Mouse (Mus musculus): Measurements from ENCODE around the gene Il27ra.

Gene Il27ra

GRCm38 (mm10) chr8:84066291-84066930, 24.0 kb upstream of the Il27ra start, which contains the start of gene Rfx1:
Gene Rfx1 (plus strand): TSS chr8:84066834.
- peak; percentile 100 for DNase-seq (ENCODE audit: low read depth, low spot score)

DNA sequence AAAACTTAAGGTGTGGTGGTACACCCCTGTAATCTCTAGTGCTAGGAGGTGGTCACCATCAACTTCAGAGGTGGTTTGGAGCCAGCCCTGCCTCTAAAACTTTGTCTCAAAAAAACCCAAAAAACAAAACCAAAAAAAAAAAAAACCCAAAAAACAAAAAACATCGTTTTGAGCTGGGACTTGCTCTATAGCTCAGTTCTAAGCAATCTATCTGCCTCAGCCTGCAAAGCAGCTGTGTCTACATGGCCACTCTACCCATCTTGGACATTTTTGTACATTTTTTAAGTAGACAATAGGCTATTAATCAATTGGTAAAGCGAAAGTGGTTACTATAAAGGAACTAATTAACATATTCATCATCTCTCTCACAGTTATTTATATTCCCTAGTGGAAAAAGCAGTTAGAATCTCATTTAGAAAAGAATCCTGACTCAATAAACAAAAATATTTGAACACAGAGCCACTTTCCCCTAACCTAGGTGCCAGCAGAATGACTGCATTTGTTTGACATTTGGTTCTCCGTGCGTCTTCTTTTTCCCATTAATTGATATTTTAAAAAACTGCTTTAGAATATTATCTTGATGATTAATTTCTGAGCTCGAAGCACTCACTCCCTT, 23.2 kb upstream of the Il27ra start:
- no peak for DNase-seq (ENCODE audit: low read depth, low spot score)

DNA sequence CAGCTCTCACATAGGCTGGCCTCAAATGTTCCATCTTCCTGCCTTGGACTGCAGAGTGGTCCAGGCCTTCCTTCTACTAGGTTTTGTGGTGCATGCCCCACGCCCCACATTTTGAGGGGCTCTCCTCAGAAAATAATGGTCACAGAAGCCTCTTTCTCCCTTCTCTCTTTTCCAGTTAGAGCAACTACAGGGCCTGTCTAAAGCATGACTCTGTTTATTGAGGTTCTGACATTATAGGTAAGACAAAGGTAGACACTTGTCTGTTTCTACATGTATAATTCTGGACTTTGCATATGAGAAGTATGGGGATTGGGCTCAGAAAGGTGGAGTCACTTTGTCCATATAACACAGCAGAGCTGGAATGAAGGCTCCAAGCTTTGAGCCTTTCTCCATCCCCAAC, 22.6 kb upstream of the Il27ra start, which contains the start of gene Gm10643:
Gm10643 (minus strand) TSS at position 101 of the 400 bp plus-strand sequence.
- DNase-seq (ENCODE audit: low read depth, low spot score) = no peak

- DNase-seq (ENCODE audit: low read depth, low spot score) = no peak
These were observed 21.6 kb upstream of the Il27ra start for GRCm38 (mm10) chr8:84063861-84064610.

DNA sequence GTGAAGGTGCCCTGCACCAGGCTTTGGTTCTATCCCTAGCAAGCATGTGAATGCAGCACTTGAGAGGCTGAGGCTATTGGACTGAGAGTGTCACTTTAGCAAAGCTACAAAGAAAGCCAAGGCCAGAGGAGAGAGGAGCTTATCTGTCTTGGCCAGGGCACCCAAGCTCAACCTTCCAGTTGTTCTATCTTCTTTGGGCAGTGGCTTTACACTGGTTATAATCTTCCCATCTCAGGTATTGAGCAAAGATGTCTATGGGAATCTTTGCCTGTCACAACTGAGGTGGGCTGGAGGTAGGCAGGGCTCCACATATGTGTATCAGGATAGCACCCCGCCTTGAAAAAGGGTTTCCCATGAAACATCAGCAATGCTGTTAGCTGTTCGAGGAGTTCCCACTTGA, 17.9 kb upstream of the Il27ra start:
- no peak for DNase-seq (ENCODE audit: low read depth, low spot score)

DNA sequence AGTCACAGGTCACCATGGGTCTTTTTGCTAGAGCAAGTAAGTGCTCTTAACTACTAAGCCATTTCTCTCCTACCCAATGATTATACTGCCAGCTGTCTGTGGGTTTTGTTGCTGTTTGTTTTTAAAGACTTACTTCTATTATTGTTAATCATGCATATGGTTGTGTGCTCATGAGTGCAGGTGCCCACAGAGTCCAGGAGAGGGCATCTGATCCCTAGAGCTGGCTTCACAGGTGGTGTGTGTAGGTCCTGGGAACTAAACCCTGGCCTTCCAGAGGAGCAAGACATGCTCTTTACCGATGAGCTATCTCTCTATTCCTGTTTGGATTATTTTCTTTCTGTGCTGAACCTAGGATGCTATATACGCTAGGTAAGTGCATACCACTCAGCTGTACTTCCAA, 16.8 kb upstream of the Il27ra start:
- DNase-seq (ENCODE audit: low read depth, low spot score) = no peak

DNA sequence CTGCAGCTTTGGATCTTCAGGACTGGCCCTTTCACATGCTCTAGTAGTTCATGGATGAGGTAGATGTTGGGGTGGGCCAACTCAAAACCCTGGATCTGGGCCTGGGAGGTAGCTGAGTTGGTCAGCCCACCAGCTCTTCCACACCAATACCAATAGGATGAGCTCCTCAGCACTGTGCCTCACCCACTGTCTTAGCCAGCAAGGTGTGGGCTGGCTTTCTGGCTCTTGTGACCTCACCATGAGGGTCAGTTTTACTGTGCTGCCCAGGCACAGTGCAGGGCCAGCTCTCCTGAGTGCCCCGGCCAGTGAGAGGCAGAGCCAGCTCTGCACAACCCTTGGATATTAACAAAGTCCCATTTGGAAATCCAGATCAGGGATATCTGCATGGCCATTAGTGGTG, 15.4 kb upstream of the Il27ra start:
- DNase-seq (ENCODE audit: low read depth, low spot score) = no peak

- no peak for DNase-seq (ENCODE audit: low read depth, low spot score)
These were observed 10.8 kb upstream of the Il27ra start for GRCm38 (mm10) chr8:84053229-84053628.

DNA sequence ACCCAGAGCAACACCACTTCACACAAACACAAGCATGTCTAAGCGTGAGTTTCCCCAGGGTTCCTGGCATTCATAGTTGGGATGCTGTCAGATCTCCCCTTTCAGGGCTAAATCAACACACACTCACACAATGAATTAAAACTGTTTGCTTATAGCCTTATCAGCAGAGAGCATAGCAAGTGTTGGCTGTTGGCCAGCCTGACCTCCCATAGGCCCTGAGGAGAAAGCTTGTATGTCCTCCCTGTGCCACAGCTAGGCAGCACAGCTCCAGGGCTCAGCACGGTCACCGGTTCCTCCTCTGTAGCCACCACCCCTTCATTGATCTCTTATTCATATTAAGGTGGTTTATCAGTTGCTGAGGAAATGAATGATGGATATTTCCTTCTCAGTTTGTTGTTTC, 10.4 kb upstream of the Il27ra start:
- no peak for DNase-seq (ENCODE audit: low read depth, low spot score)

DNA sequence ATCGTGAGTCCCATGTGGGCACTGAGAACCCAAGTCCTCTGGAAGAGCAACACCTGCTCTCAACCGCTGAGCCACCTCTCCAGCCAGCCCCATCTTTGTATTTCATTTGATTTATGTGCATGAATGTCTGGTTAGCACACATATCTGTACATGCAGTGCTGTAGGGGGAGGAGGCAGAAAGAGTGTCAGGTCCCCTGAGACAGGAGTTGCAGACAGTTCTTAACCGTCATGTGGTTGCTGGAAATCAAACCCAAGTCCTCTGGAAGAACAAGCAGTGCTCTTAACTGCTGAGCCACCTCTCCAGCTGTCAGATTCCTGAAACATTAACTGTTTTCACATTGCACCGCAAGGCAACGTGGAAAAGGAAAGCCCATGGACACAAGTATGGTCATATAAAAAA, 5.8 kb upstream of the Il27ra start:
- no peak for DNase-seq (ENCODE audit: low read depth, low spot score)

DNA sequence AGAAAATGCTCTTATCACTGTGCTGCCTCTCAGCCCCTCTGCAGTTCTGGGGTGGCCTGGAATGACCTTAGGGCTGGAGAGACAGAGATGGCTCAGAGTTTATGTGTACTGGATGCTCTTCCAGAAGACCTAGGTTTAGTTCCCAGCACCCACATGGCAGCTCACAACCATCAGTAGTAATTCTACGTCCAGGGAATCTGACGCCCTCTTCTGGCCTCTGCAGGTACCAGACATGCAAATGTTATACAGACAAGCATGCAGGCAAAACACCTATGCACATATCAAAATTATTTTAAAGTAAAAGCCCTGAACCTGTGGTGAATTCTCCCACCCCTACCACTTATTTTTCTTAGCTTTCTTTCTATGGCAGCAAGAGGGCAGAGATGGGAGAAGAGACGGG, 4.1 kb upstream of the Il27ra start:
- DNase-seq (ENCODE audit: low read depth, low spot score) = no peak

- DNase-seq (ENCODE audit: low read depth, low spot score) = no peak
These were observed 2.5 kb upstream of the Il27ra start, which contains the start of gene Rln3 for GRCm38 (mm10) chr8:84044900-84045299. Gene Rln3 (minus strand): TSS chr8:84045000.

GRCm38 (mm10) chr8:84044103-84044502, 1.7 kb upstream of the Il27ra start:
- DNase-seq (ENCODE audit: low read depth, low spot score) = no peak

GRCm38 (mm10) chr8:84042948-84043342, 556 bp upstream of the Il27ra start:
- no peak for DNase-seq (ENCODE audit: low read depth, low spot score)

DNA sequence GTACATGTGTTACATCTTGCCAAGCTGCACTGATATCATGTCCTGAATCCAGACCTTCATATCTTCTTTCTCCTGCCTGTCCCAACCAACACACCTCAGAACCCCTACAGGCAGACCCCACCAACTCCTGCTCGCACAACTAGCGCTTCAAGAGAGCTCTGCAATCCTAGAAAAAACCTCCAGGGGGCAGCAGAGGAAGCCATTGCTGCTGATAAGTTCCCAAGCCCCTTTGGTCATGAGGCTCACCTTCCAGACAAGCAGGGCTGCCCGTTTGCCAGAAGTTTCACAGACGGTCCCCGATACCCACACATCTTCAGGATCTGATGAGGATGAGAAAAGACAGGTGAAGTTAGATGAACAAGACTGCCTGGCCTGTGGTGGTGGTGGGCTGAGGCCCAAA, 3.3 kb downstream of the Il27ra start:
- DNase-seq (ENCODE audit: low read depth, low spot score) = peak; percentile 88

DNA sequence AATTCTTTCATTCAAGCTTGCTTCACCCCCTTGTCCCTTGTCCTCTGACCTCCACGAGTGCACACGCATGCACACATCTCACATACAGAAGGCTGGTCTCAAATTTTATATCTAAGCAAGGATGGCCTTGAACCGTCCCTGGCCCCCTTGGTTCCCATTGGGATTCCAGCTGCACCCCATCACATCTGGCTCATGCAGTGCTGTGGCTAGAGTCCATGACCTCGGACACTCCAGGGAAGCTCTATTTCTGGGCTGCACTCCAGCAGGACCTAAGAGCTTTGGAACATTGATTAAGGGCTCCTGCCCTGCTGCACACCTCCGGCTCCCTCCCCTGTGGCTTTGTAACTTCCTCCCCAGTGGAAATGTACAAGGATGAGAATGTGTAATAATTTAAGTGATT, 4.4 kb downstream of the Il27ra start:
- DNase-seq (ENCODE audit: low read depth, low spot score) = no peak

DNA sequence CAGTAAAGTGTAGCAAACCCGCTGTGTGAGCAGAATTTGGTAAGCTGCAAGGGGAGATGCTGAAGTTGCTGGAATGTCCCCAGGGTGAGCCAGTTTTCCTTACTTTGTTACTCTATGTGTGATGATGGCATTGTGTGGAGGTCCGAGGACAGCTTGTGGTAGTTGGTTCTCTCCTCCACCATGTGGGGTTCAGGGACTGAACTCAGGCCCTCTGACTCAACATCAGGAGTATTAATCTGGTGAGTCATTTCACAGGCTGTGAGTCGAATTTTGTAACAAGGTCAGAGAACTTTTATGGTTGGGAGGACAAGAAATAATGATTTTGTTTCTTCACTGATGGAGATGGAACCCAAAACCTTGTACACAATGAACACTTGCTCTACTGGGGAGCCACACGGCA, 9.6 kb downstream of the Il27ra start:
- DNase-seq (ENCODE audit: low read depth, low spot score) = no peak

GRCm38 (mm10) chr8:84029272-84029671, 13.1 kb downstream of the Il27ra start:
- DNase-seq (ENCODE audit: low read depth, low spot score) = no peak

DNA sequence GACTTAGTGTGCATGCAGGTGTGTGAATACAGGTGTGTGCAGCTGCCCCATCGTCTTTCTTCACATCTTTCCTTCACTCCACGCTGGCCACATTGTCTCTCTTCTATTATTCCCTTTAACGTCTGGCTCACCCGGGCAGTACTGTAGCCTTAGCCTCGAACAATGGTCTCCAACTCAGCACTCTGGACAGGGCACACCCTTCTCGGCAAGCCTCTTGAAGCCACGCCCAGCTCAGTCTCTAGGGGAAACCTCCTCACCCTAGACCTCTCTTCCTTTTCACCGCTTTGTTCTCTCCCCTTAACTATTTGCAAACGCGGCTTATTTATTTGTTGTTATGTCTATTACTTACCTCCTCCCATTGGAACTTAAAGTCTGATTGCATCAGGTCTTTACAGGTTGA, 14.9 kb downstream of the Il27ra start:
- DNase-seq (ENCODE audit: low read depth, low spot score) = no peak

- peak; percentile 72 for DNase-seq (ENCODE audit: low read depth, low spot score)
These were observed 16.5 kb downstream of the Il27ra start for GRCm38 (mm10) chr8:84025863-84026262.

- DNase-seq (ENCODE audit: low read depth, low spot score) = peak; percentile 76
These were observed 18.2 kb downstream of the Il27ra start for GRCm38 (mm10) chr8:84024171-84024570.

DNA sequence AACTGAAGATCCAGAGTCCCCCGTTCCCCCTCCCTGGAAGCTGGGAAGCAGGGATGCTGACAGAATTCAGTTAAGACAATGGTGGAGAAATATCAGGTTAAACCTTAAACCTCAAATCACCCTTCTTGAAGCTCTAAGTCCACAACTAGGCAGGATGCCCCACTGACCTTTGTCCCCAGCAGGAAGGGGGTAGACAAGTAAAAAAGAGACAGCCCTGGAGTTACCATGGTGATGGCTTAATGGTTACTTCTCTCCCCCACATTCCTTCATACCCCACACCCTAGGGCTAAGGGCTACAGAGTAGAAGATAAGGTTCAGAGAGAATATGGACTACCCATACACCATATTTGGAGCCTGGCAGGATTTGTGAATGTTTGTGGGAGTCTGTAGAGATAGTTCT, 18.8 kb downstream of the Il27ra start:
- no peak for DNase-seq (ENCODE audit: low read depth, low spot score)

GRCm38 (mm10) chr8:84023085-84023484, 19.3 kb downstream of the Il27ra start:
- no peak for DNase-seq (ENCODE audit: low read depth, low spot score)
